Mouse (Mus musculus): ENCODE results near the gene Nr1i2. TPM values are rescaled to one million over a fixed set of nuclear protein-coding genes. Genes with fewer than 3 reads are reported as not detected.
A peak's percentile ranks its signal among the peaks of the same experiment; 100 is the strongest.

The Nr1i2 gene
- polyA plus RNA-seq, 1 experiment from 2014 or later, result 6.7 TPM

DNA sequence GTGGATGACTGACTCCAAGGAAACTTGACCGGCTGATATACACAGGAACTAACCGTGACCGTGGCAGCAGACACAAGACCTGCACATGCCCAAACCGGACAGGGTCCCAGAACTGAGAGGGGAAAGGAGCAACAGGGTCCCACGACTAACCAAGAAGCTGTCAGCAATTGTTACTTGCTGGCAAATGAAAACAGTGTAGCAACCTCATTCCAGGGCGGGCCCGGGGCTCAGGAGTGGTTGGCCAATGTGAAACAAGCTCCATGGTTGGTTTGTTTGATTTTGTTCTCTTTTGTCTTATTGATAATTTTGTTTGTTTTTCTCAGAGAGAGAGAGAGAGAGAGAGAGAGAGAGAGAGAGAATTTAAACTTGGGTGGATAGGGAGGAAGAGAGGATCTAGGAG lies 13.7 kb downstream of the Nr1i2 start:
- WGBS, result 83% methylated on average over 7 of the region's 7 CpGs
- no peak overlapping the region for H3K9ac ChIP-seq (ENCODE audit: low read length)
- H3K27me3 ChIP-seq (replicated peaks; ENCODE audit: control insufficient read depth, insufficient read depth, low read length), result no peaks in the 10 kb centered on the region
- no peak overlapping the region for H3K27ac ChIP-seq (ENCODE audit: low read depth)
- no peak overlapping the region for H3K4me3 ChIP-seq (ENCODE audit: low read depth, low read length)
- no peaks in the 10 kb centered on the region for H3K36me3 ChIP-seq (ENCODE audit: control insufficient read depth, insufficient read depth, low read length)
- H3K4me1 ChIP-seq (replicated peaks; ENCODE audit: control insufficient read depth, insufficient read depth, low read length), result no peaks in the 10 kb centered on the region
- DNase-seq (ENCODE audit: low spot score), result peak; percentile 48
- H3K4me2 ChIP-seq (ENCODE audit: low read length), result no peak overlapping the region
- H3K9me3 ChIP-seq (ENCODE audit: control insufficient read depth, low read length), result no peaks in the 10 kb centered on the region
- no peak for ATAC-seq (replicated peaks; ENCODE audit: low FRiP score, low TSS enrichment, low read depth)

DNA sequence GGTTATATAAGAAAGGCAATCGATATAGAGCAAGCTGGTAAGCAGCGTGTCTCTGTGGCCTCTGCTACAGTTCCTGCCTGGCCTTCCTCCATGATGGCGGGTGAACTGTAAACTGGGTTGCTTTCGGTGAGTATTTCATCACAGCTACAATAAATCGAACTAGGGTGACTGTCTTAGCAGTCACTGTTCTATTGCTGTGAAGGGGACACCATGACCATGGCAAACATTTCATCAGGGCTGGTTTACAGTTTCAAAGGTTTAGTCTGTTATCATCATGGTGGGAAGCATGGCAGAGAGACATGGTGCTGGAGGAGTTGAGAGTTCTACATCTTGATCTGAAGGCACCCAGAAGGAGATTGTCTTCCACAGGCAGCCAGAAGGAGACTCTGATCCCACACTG lies 14.8 kb downstream of the Nr1i2 start:
- no peak overlapping the region for H3K4me2 ChIP-seq (ENCODE audit: low read length)
- no peak overlapping the region for H3K9ac ChIP-seq (ENCODE audit: low read length)
- H3K27ac ChIP-seq (ENCODE audit: low read depth), result no peak overlapping the region
- no peak overlapping the region for H3K4me3 ChIP-seq (ENCODE audit: low read depth, low read length)
- 93% methylated on average over 5 of the region's 5 CpGs for WGBS
- H3K4me1 ChIP-seq (replicated peaks; ENCODE audit: control insufficient read depth, insufficient read depth, low read length), result no peaks in the 10 kb centered on the region
- H3K27me3 ChIP-seq (replicated peaks; ENCODE audit: control insufficient read depth, insufficient read depth, low read length), result no peaks in the 10 kb centered on the region
- ATAC-seq (replicated peaks; ENCODE audit: low FRiP score, low TSS enrichment, low read depth) (no peak), DNase-seq (ENCODE audit: low spot score) (peak; percentile 25)
- H3K36me3 ChIP-seq (ENCODE audit: control insufficient read depth, insufficient read depth, low read length), result no peaks in the 10 kb centered on the region
- H3K9me3 ChIP-seq (ENCODE audit: control insufficient read depth, low read length), result no peaks in the 10 kb centered on the region

DNA sequence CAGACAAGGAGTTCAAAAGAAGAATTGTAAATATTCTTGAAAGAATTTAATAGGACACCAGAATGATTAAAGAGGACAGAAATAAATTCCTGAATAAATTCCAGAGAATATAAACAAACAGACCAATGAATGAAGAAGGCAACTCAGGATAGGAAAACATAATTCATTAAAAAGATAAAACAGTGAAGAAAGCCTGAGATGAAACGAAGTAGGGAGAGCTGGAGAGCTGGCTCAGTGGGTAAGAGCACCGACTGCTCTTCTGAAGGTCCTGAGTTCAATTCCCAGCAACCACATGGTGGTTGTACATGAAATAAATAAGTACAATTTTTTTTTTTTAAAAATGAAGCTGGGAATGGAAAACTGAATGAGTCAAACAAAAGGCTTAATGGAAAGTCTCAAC lies 19.9 kb downstream of the Nr1i2 start:
- no peaks in the 10 kb centered on the region for H3K27me3 ChIP-seq (replicated peaks; ENCODE audit: control insufficient read depth, insufficient read depth, low read length)
- peak; percentile 3 for DNase-seq (ENCODE audit: low spot score)
- no peak for ATAC-seq (replicated peaks; ENCODE audit: low FRiP score, low TSS enrichment, low read depth)
- H3K4me3 ChIP-seq (ENCODE audit: low read depth, low read length), result no peak overlapping the region
- no peak overlapping the region for H3K4me2 ChIP-seq (ENCODE audit: low read length)
- 69% methylated on average over 2 of the region's 2 CpGs for WGBS
- H3K27ac ChIP-seq (ENCODE audit: low read depth), result no peak overlapping the region
- H3K9ac ChIP-seq (ENCODE audit: low read length), result no peak overlapping the region
- no peaks in the 10 kb centered on the region for H3K36me3 ChIP-seq (ENCODE audit: control insufficient read depth, insufficient read depth, low read length)
- H3K4me1 ChIP-seq (replicated peaks; ENCODE audit: control insufficient read depth, insufficient read depth, low read length), result no peaks in the 10 kb centered on the region
- no peaks in the 10 kb centered on the region for H3K9me3 ChIP-seq (ENCODE audit: control insufficient read depth, low read length)

DNA sequence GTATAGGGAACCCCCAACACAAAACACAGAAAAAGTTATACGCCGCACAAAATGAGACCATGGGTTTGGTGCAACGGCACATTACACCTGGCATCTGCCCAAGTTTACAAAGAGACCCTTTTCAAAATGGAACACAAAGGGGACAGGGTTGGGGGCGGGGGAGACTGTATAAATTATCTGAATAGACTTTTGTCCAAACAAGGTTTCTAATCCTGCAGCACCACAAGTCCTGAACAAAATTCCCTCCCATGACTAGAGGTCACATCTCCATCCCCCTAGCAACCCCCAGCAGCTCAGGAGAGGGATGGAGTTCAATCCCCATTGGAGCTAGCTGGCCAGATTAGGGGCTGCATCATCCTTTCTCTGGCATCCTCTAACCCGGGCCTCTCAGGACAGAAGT lies 22.1 kb downstream of the Nr1i2 start:
- no peak for ATAC-seq (replicated peaks; ENCODE audit: low FRiP score, low TSS enrichment, low read depth)
- H3K9me3 ChIP-seq (ENCODE audit: control insufficient read depth, low read length), result no peaks in the 10 kb centered on the region
- DNase-seq (ENCODE audit: low spot score), result peak; percentile 23
- WGBS, result 66% methylated on average over 5 of the region's 5 CpGs
- no peaks in the 10 kb centered on the region for H3K27me3 ChIP-seq (replicated peaks; ENCODE audit: control insufficient read depth, insufficient read depth, low read length)
- no peak overlapping the region for H3K9ac ChIP-seq (ENCODE audit: low read length)
- H3K36me3 ChIP-seq (ENCODE audit: control insufficient read depth, insufficient read depth, low read length), result no peaks in the 10 kb centered on the region
- no peak overlapping the region for H3K4me3 ChIP-seq (ENCODE audit: low read depth, low read length)
- no peak overlapping the region for H3K27ac ChIP-seq (ENCODE audit: low read depth)
- H3K4me2 ChIP-seq (ENCODE audit: low read length), result no peak overlapping the region
- no peaks in the 10 kb centered on the region for H3K4me1 ChIP-seq (replicated peaks; ENCODE audit: control insufficient read depth, insufficient read depth, low read length)

DNA sequence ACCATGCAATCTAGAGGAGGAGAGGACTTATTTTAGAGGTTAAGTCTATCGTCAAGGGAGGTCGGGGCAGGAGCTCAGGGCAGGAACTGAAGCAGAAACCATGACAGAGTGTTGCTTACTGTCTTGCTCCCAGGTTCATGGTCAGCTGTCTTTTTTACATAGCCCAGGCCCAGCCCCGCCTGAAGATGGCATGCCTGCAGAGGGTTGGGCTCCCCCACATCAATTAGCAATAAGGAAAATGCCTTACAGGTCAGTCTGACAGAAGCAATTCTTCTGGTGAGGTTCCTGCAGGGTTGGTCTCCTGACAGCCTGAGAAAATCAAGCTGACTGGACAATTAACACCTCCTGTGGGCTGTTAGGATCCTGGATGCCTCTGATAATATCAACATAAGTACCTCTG lies 23.0 kb downstream of the Nr1i2 start:
- no peak for ATAC-seq (replicated peaks; ENCODE audit: low FRiP score, low TSS enrichment, low read depth)
- H3K27ac ChIP-seq (ENCODE audit: low read depth), result no peak overlapping the region

DNA sequence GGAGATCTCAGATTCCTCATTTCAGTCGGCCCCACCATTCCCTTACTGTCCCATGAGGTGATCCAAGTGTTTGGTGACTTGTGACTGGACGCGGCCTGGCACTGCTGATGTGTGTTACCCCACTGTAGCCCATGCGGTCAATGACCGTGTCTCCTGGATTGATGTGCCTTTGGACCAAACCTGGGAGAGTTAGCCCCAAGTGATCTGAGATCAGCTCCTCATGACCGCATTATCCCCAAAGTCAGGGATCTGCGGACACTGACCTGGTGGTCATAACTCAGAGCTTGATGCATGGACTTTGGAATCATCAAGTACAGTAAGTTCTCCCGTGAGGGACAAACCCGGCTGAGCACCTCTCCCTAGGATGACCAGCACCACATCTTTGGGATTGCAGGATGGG lies 38.7 kb downstream of the Nr1i2 start:
- Histone ChIP-seq H3K27ac (ENCODE audit: low read depth) (no peak overlapping the region), H3K9me3 (ENCODE audit: control insufficient read depth, low read length) (no peaks in the 10 kb centered on the region), H3K4me3 (ENCODE audit: low read depth, low read length) (no peak overlapping the region), H3K27me3 (replicated peaks; ENCODE audit: control insufficient read depth, insufficient read depth, low read length) (no peaks in the 10 kb centered on the region), H3K36me3 (ENCODE audit: control insufficient read depth, insufficient read depth, low read length) (no peaks in the 10 kb centered on the region), H3K4me2 (ENCODE audit: low read length) (no peak overlapping the region), H3K9ac (ENCODE audit: low read length) (no peak overlapping the region), H3K4me1 (replicated peaks; ENCODE audit: control insufficient read depth, insufficient read depth, low read length) (no peaks in the 10 kb centered on the region)
- WGBS, result 87% methylated on average over 9 of the region's 9 CpGs
- no peak for DNase-seq (ENCODE audit: low spot score)
- no peak for ATAC-seq (replicated peaks; ENCODE audit: low FRiP score, low TSS enrichment, low read depth)

More for the DNA sequence above, 23.0 kb downstream of the Nr1i2 start:
- no peak overlapping the region for H3K9ac ChIP-seq (ENCODE audit: low read length)
- no peaks in the 10 kb centered on the region for H3K9me3 ChIP-seq (ENCODE audit: control insufficient read depth, low read length)
- H3K4me2 ChIP-seq (ENCODE audit: low read length), result no peak overlapping the region
- 31% methylated on average over 3 of the region's 3 CpGs for WGBS
- peak; percentile 50 for DNase-seq (ENCODE audit: low spot score)
- no peaks in the 10 kb centered on the region for H3K4me1 ChIP-seq (replicated peaks; ENCODE audit: control insufficient read depth, insufficient read depth, low read length)
- H3K36me3 ChIP-seq (ENCODE audit: control insufficient read depth, insufficient read depth, low read length), result no peaks in the 10 kb centered on the region
- no peaks in the 10 kb centered on the region for H3K27me3 ChIP-seq (replicated peaks; ENCODE audit: control insufficient read depth, insufficient read depth, low read length)
- no peak overlapping the region for H3K4me3 ChIP-seq (ENCODE audit: low read depth, low read length)

DNA sequence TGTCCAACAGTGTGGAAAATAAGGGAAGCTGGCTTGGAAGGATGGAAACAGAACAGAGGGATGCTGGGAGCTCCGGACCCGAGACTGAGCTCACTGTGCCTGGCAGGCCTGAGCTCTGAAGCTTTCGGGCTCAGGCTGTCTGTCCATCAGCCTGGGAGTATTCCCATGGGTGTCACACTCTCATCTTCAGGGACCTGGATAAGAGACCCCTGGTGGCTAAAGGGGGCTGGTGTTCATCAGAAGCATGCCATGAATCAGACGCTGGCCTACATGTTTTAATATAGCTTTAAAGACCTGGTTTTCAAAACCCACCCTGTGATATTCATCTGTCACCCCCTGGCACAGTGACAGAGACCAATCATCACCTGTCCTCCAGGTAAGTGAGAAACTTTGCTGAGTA lies 39.5 kb downstream of the Nr1i2 start:
- Histone ChIP-seq H3K9me3 (ENCODE audit: control insufficient read depth, low read length) (no peaks in the 10 kb centered on the region), H3K27ac (ENCODE audit: low read depth) (no peak overlapping the region), H3K4me2 (ENCODE audit: low read length) (no peak overlapping the region), H3K4me3 (ENCODE audit: low read depth, low read length) (no peak overlapping the region), H3K9ac (ENCODE audit: low read length) (no peak overlapping the region), H3K4me1 (replicated peaks; ENCODE audit: control insufficient read depth, insufficient read depth, low read length) (no peaks in the 10 kb centered on the region), H3K36me3 (ENCODE audit: control insufficient read depth, insufficient read depth, low read length) (no peaks in the 10 kb centered on the region), H3K27me3 (replicated peaks; ENCODE audit: control insufficient read depth, insufficient read depth, low read length) (no peaks in the 10 kb centered on the region)
- WGBS, result 81% methylated on average over 4 of the region's 4 CpGs
- no peak for DNase-seq (ENCODE audit: low spot score)
- no peak for ATAC-seq (replicated peaks; ENCODE audit: low FRiP score, low TSS enrichment, low read depth)

DNA sequence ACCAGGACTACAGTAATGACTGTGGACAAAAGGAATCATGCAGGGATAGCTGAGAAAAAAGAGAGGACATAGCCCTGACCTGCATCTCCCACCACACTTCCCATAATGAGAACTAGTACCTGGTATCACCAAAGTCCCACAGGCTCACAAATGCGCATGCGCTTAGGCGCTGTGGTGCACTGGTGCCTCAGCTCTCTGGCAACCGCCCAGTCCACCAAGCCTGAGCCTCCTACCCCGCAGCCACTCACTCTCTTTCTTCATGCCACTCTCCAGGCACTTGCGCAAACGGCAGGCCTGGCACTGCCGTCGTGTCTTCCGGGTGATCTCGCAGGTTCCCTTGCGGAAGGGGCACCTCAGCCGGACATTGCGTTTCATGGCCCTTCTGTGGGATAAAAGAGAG lies 40.6 kb downstream of the Nr1i2 start:
- no peak for ATAC-seq (replicated peaks; ENCODE audit: low FRiP score, low TSS enrichment, low read depth)
- no peak overlapping the region for H3K4me3 ChIP-seq (ENCODE audit: low read depth, low read length)
- H3K27me3 ChIP-seq (replicated peaks; ENCODE audit: control insufficient read depth, insufficient read depth, low read length), result no peaks in the 10 kb centered on the region
- DNase-seq (ENCODE audit: low spot score), result no peak
- H3K36me3 ChIP-seq (ENCODE audit: control insufficient read depth, insufficient read depth, low read length), result no peaks in the 10 kb centered on the region
- no peak overlapping the region for H3K4me2 ChIP-seq (ENCODE audit: low read length)
- no peak overlapping the region for H3K9ac ChIP-seq (ENCODE audit: low read length)
- no peaks in the 10 kb centered on the region for H3K9me3 ChIP-seq (ENCODE audit: control insufficient read depth, low read length)
- WGBS, result 82% methylated on average over 14 of the region's 14 CpGs
- no peaks in the 10 kb centered on the region for H3K4me1 ChIP-seq (replicated peaks; ENCODE audit: control insufficient read depth, insufficient read depth, low read length)
- H3K27ac ChIP-seq (ENCODE audit: low read depth), result no peak overlapping the region

DNA sequence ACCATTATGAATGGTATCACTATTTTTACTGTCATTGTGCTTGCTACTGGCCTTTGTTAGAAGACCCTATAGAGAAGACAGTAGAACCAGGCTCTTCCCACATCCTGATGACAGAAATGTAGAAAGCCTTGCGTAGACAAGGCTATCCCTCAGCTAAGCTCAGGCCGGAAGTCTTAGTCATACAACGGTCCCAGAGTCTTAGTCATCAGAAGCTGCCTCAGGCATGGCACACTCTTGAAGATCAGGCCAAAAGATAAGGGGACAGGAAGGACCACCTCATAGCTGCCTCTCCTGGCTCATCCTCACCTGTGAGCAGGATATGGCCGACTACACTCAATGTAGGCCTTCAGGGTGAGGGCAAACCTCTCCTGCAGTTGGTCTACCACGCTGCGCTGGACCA lies 44.2 kb downstream of the Nr1i2 start:
- Histone ChIP-seq H3K4me2 (ENCODE audit: low read length) (no peak overlapping the region), H3K27ac (ENCODE audit: low read depth) (no peak overlapping the region), H3K9me3 (ENCODE audit: control insufficient read depth, low read length) (no peaks in the 10 kb centered on the region), H3K4me3 (ENCODE audit: low read depth, low read length) (no peak overlapping the region), H3K9ac (ENCODE audit: low read length) (no peak overlapping the region), H3K36me3 (ENCODE audit: control insufficient read depth, insufficient read depth, low read length) (no peaks in the 10 kb centered on the region), H3K4me1 (replicated peaks; ENCODE audit: control insufficient read depth, insufficient read depth, low read length) (no peaks in the 10 kb centered on the region; the same call in 1 of the 2 replicates), H3K27me3 (replicated peaks; ENCODE audit: control insufficient read depth, insufficient read depth, low read length) (no peaks in the 10 kb centered on the region)
- DNase-seq (ENCODE audit: low spot score) (no peak), ATAC-seq (replicated peaks; ENCODE audit: low FRiP score, low TSS enrichment, low read depth) (no peak)
- 93% methylated on average over 6 of the region's 6 CpGs for WGBS
